In genomic region chr8:122473911-122474421, GRCm38 (mm10) we compare ENCODE assay signal across 11 mouse cellular contexts. TPM values are rescaled to one million over a fixed set of nuclear protein-coding genes. Genes with fewer than 3 reads are reported as not detected.
DNase-seq lines count a peak whose midpoint lies in the region; ATAC-seq and TF ChIP-seq lines count a peak whose summit lies in the region.
"Had no signal": no experiment of that assay in that cellular context is flagged by ENCODE, and none has a peak within 500 bp of the region (broad histone marks: within the 10 kb centered on the region; RNA-seq: fewer than 3 reads in every experiment).

No protein-coding gene starts in this region.

- DNase-seq in layer of hippocampus, adult 2 months (ENCODE audit: low spot score in 2 of 2), result no peak
- DNase-seq in layer of hippocampus, postnatal 36 days, result no peak
- peak; percentile 58 for DNase-seq in T-cell, adult 2 months (ENCODE audit: low spot score)
- DNase-seq in liver, embryonic 11.5 days (ENCODE audit: low spot score), result no peak
- DNase-seq in spleen, postnatal 36 days (ENCODE audit: low spot score in 2 of 2), result peak; percentile 53 to 60
- no peak for DNase-seq in embryo, embryonic 9.5 days (ENCODE audit: extremely low spot score)
- DNase-seq in frontal cortex, postnatal 36 days (ENCODE audit: low spot score in 2 of 2), result no peak
- no peak for DNase-seq in frontal cortex, postnatal 25 days (ENCODE audit: low spot score in 2 of 2)
- DNase-seq: kidney, adult 18-20 months had no signal

- no peak for TF ChIP-seq CTCF in layer of hippocampus, adult 2 months (conservative IDR thresholded peaks at IDR 0.05)

- H3K36me3 ChIP-seq in liver, embryonic 11.5 days (ENCODE audit: control insufficient read depth, insufficient read depth, low read length), result peaks cover 15% of the 10 kb centered on the region

- WGBS in liver, embryonic 11.5 days, result 66% methylated on average over 8 of the region's 8 CpGs

- no peaks in the 10 kb centered on the region for H3K27me3 ChIP-seq in liver, embryonic 11.5 days (replicated peaks; ENCODE audit: control insufficient read depth, insufficient read depth, low read length)
- H3K27me3 ChIP-seq: embryonic facial prominence, embryonic 15.5 days had no signal

- H3K9me3 ChIP-seq in liver, embryonic 11.5 days (ENCODE audit: control insufficient read depth, low read length), result no peaks in the 10 kb centered on the region
- H3K9me3 ChIP-seq: embryonic facial prominence, embryonic 15.5 days had no signal

- no peak overlapping the region for H3K4me3 ChIP-seq in layer of hippocampus, adult 2 months
- H3K4me3 ChIP-seq in liver, embryonic 11.5 days (ENCODE audit: low read depth, low read length), result no peak overlapping the region

- H3K27ac ChIP-seq in layer of hippocampus, adult 2 months, result peak overlapping the region; percentile 36; the same call in 1 of the 2 replicates
- no peak overlapping the region; the same call in 1 of the 2 replicates for H3K27ac ChIP-seq in liver, embryonic 11.5 days (ENCODE audit: low read depth, low read length)
- H3K27ac ChIP-seq: embryonic facial prominence, embryonic 15.5 days had no signal

- no peak for ATAC-seq in liver, embryonic 11.5 days (replicated peaks; ENCODE audit: low FRiP score)
- ATAC-seq: midbrain, embryonic 16.5 days had no signal

- no peak overlapping the region for H3K9ac ChIP-seq in liver, embryonic 11.5 days (ENCODE audit: low read depth, low read length)

- H3K4me1 ChIP-seq in liver, embryonic 11.5 days (replicated peaks; ENCODE audit: control insufficient read depth, insufficient read depth, low read length), result peaks cover 20% of the 10 kb centered on the region

- peak overlapping the region; percentile 26 for H3K4me2 ChIP-seq in liver, embryonic 11.5 days

RNA-seq across cellular contexts. Expression of gene Rnf166, which starts 1.9 kb away (rescaled TPM):
- total RNA-seq in layer of hippocampus, adult 2 months (2021), result 10 to 100 TPM; 32.7 to 39.5 TPM
- 10 to 100 TPM; 31.8 to 36.3 TPM for total RNA-seq in layer of hippocampus, postnatal 36 days (2021)
- 24.7 and 26.8 TPM in 2 replicates for polyA plus RNA-seq in liver, embryonic 11.5 days (2014; fragmentation: Nextera tagmentation; extraction: Ambion mirVana)

RNA-seq across cellular contexts. Expression of gene Ctu2, which starts 2.0 kb away (rescaled TPM):
- 10 to 100 TPM; 22.8 to 23.7 TPM for total RNA-seq in layer of hippocampus, adult 2 months (2021)
- total RNA-seq in layer of hippocampus, postnatal 36 days (2021), result 10 to 100 TPM; 16.6 to 21.7 TPM
- polyA plus RNA-seq in liver, embryonic 11.5 days (2014; fragmentation: Nextera tagmentation; extraction: Ambion mirVana), result 51.9 and 55.6 TPM in 2 replicates

RNA-seq across cellular contexts. Expression of gene Snai3, which starts 13.4 kb away (rescaled TPM):
- total RNA-seq in layer of hippocampus, adult 2 months (2021), result not detected
- not detected for total RNA-seq in layer of hippocampus, postnatal 36 days (2021)
- 0.23 and 0.29 TPM in 2 replicates for polyA plus RNA-seq in liver, embryonic 11.5 days (2014; fragmentation: Nextera tagmentation; extraction: Ambion mirVana)
- polyA plus RNA-seq: midbrain, embryonic 16.5 days had no signal

RNA-seq across cellular contexts. Expression of gene Mvd, which starts 30.7 kb away (rescaled TPM):
- total RNA-seq in layer of hippocampus, adult 2 months (2021), result 10 to 100 TPM; 16.7 to 17.6 TPM
- total RNA-seq in layer of hippocampus, postnatal 36 days (2021), result 10 to 100 TPM; 19.1 to 20.6 TPM
- polyA plus RNA-seq in liver, embryonic 11.5 days (2014; fragmentation: Nextera tagmentation; extraction: Ambion mirVana), result 36.5 and 40.6 TPM in 2 replicates

RNA-seq across cellular contexts. Expression of gene Cyba, which starts 41.2 kb away (rescaled TPM):
- total RNA-seq in layer of hippocampus, adult 2 months (2021), result 10 to 100 TPM in 1 of 2 experiments, 1 to 10 TPM in 1; 10.0 to 10.7 TPM
- total RNA-seq in layer of hippocampus, postnatal 36 days (2021), result 10 to 100 TPM; 10.0 to 10.2 TPM
- 201 and 215 TPM in 2 replicates for polyA plus RNA-seq in liver, embryonic 11.5 days (2014; fragmentation: Nextera tagmentation; extraction: Ambion mirVana)

Comparison
In these comparisons a context has a peak if more than half of its experiments do, and no peak if none do; other contexts are left out.
1. DNase-seq: peak in T-cell, adult 2 months (single experiment) and spleen, postnatal 36 days (2 of 2); none in layer of hippocampus, adult 2 months (0 of 2), layer of hippocampus, postnatal 36 days (0 of 2), liver, embryonic 11.5 days (single experiment), embryo, embryonic 9.5 days (single experiment), frontal cortex, postnatal 36 days (0 of 2) and frontal cortex, postnatal 25 days (0 of 2).